Mouse (Mus musculus) forebrain, embryonic 11.5 days (tissue): ENCODE data around the gene Col25a1. TPM values are rescaled to one million over a fixed set of nuclear protein-coding genes. Genes with fewer than 3 reads are reported as not detected.

ENCODE experiments used
- ATAC-seq: fragments of 200-750 bp; cut with Nextera tagmentation; replicated peaks from 2 replicates; pipeline ENCODE4 v1.8.0; 2017; ENCODE audit warnings: moderate TSS enrichment; ENCODE audit not compliant: low FRiP score
- DNase-seq: peaks from one replicate; pipeline ENCODE4 v3.0.0-alpha.2; 2017; ENCODE audit warnings: low spot score
- H3K27ac ChIP-seq: fragments of 300-500 bp; sonication (generic); 2 replicates; pipeline ENCODE4 v1.5.1; 2014; ENCODE audit warnings: low read depth, low read length
- H3K27me3 ChIP-seq: fragments of 300-500 bp; sonication (generic); 2 replicates; pipeline ENCODE4 v1.6.1; 2014; ENCODE audit warnings: mild to moderate bottlenecking, low read length, mixed read lengths; ENCODE audit not compliant: control insufficient read depth, insufficient read depth
- H3K36me3 ChIP-seq: fragments of 300-500 bp; sonication (generic); 2 replicates; pipeline ENCODE4 v1.6.1; 2014; ENCODE audit warnings: mild to moderate bottlenecking, low read length, moderate library complexity, mixed read lengths; ENCODE audit not compliant: control insufficient read depth, insufficient read depth
- H3K4me1 ChIP-seq: fragments of 300-500 bp; sonication (generic); replicated peaks from 2 replicates; pipeline ENCODE4 v1.6.1; 2014; ENCODE audit warnings: low read length, mixed read lengths; ENCODE audit not compliant: control insufficient read depth, insufficient read depth
- H3K4me2 ChIP-seq: fragments of 300-500 bp; sonication (generic); 2 replicates; pipeline ENCODE4 v1.6.1; 2014; ENCODE audit warnings: low read depth, mild to moderate bottlenecking, low read length, moderate library complexity, mixed read lengths; ENCODE audit not compliant: severe bottlenecking
- H3K4me3 ChIP-seq: fragments of 300-500 bp; sonication (generic); 2 replicates; pipeline ENCODE4 v1.5.1; 2014; ENCODE audit warnings: low read depth, low read length
- H3K9ac ChIP-seq: fragments of 300-500 bp; sonication (generic); 2 replicates; pipeline ENCODE4 v1.6.1; 2014; ENCODE audit warnings: low read length
- H3K9me3 ChIP-seq: fragments of 300-500 bp; sonication (generic); 2 replicates; pipeline ENCODE4 v1.6.1; 2016; ENCODE audit warnings: low read length, mixed read lengths; ENCODE audit not compliant: control insufficient read depth
- WGBS: fragments of 180-500 bp; shearing (Covaris S2); extraction: QIAGEN DNeasy Blood & Tissue Kit; methylation state at CpG from one replicate; pipeline ENCODE4 v1.1.7; 2014; 5-methylcytosine and 5-hydroxymethylcytosine counted together
- polyA plus RNA-seq: library from polyadenylated mRNA; unstranded; fragments of >200 nt; fragmentation: Nextera tagmentation; extraction: Ambion mirVana; gene quantifications from 2 replicates; pipeline ENCODE4 v1.2.1, GENCODE M21; 2014

Col25a1 gene
- polyA plus RNA-seq, 1 experiment from 2014 or later = 2.4 TPM

GRCm38 (mm10) chr3:130428796-130429195, 297.5 kb downstream of the Col25a1 start:
- WGBS = 95% methylated on average over 4 of the region's 4 CpGs
- Histone ChIP-seq H3K27me3 (no peaks in the 10 kb centered on the region), H3K4me3 (no peak overlapping the region), H3K4me1 (no peaks in the 10 kb centered on the region), H3K27ac (no peak overlapping the region), H3K4me2 (no peak overlapping the region), H3K36me3 (no peaks in the 10 kb centered on the region), H3K9me3 (no peaks in the 10 kb centered on the region), H3K9ac (no peak overlapping the region)
- DNase-seq (no peak), ATAC-seq (no peak)

GRCm38 (mm10) chr3:130430052-130430451, 298.8 kb downstream of the Col25a1 start:
- Histone ChIP-seq H3K9ac (no peak overlapping the region), H3K27ac (no peak overlapping the region), H3K4me3 (no peak overlapping the region), H3K27me3 (no peaks in the 10 kb centered on the region), H3K4me1 (no peaks in the 10 kb centered on the region), H3K36me3 (no peaks in the 10 kb centered on the region), H3K9me3 (no peaks in the 10 kb centered on the region), H3K4me2 (no peak overlapping the region)
- DNase-seq (no peak), ATAC-seq (no peak)
- WGBS = 89% methylated on average over 5 of the region's 5 CpGs

GRCm38 (mm10) chr3:130432818-130433217, 301.5 kb downstream of the Col25a1 start:
- Histone ChIP-seq H3K4me1 (no peaks in the 10 kb centered on the region), H3K4me2 (no peak overlapping the region), H3K36me3 (no peaks in the 10 kb centered on the region), H3K9ac (no peak overlapping the region), H3K9me3 (no peaks in the 10 kb centered on the region), H3K27ac (no peak overlapping the region), H3K4me3 (no peak overlapping the region), H3K27me3 (no peaks in the 10 kb centered on the region)
- 92% methylated on average over 5 of the region's 5 CpGs for WGBS
- DNase-seq (no peak), ATAC-seq (no peak)

- Histone ChIP-seq H3K4me1 (no peaks in the 10 kb centered on the region), H3K9me3 (no peaks in the 10 kb centered on the region), H3K4me3 (no peak overlapping the region), H3K36me3 (no peaks in the 10 kb centered on the region), H3K9ac (no peak overlapping the region), H3K4me2 (no peak overlapping the region), H3K27me3 (no peaks in the 10 kb centered on the region), H3K27ac (no peak overlapping the region)
- no peak for ATAC-seq
- DNase-seq = no peak
Measured at GRCm38 (mm10) chr3:130436956-130437355, 305.7 kb downstream of the Col25a1 start.

GRCm38 (mm10) chr3:130439767-130440166, 308.5 kb downstream of the Col25a1 start:
- no peak overlapping the region for H3K4me3 ChIP-seq
- no peaks in the 10 kb centered on the region for H3K4me1 ChIP-seq
- no peak overlapping the region for H3K4me2 ChIP-seq
- H3K9me3 ChIP-seq = no peaks in the 10 kb centered on the region
- ATAC-seq (no peak), DNase-seq (no peak)
- no peaks in the 10 kb centered on the region for H3K36me3 ChIP-seq
- H3K27me3 ChIP-seq = no peaks in the 10 kb centered on the region
- no peak overlapping the region for H3K27ac ChIP-seq
- WGBS = 88% methylated on average over 6 of the region's 6 CpGs
- H3K9ac ChIP-seq = no peak overlapping the region

- WGBS = 80% methylated on average over 12 of the region's 12 CpGs
Measured at GRCm38 (mm10) chr3:130440689-130441088, 309.4 kb downstream of the Col25a1 start.

GRCm38 (mm10) chr3:130443842-130444627, 312.7 kb downstream of the Col25a1 start:
- no peak overlapping the region for H3K27ac ChIP-seq
- no peaks in the 10 kb centered on the region for H3K9me3 ChIP-seq
- no peak overlapping the region for H3K4me3 ChIP-seq
- H3K36me3 ChIP-seq = no peaks in the 10 kb centered on the region
- 68% methylated on average over 13 of the region's 13 CpGs for WGBS
- DNase-seq (no peak), ATAC-seq (no peak)
- H3K9ac ChIP-seq = no peak overlapping the region
- H3K27me3 ChIP-seq = no peaks in the 10 kb centered on the region
- H3K4me2 ChIP-seq = no peak overlapping the region
- no peaks in the 10 kb centered on the region for H3K4me1 ChIP-seq

More at GRCm38 (mm10) chr3:130440689-130441088, 309.4 kb downstream of the Col25a1 start:
- H3K9me3 ChIP-seq = no peaks in the 10 kb centered on the region
- no peaks in the 10 kb centered on the region for H3K36me3 ChIP-seq
- no peak overlapping the region for H3K9ac ChIP-seq
- ATAC-seq (no peak), DNase-seq (no peak)
- H3K4me2 ChIP-seq = no peak overlapping the region
- H3K27me3 ChIP-seq = no peaks in the 10 kb centered on the region
- H3K4me3 ChIP-seq = no peak overlapping the region
- H3K27ac ChIP-seq = no peak overlapping the region
- no peaks in the 10 kb centered on the region for H3K4me1 ChIP-seq

GRCm38 (mm10) chr3:130449864-130450263, 318.6 kb downstream of the Col25a1 start:
- Histone ChIP-seq H3K36me3 (no peaks in the 10 kb centered on the region), H3K4me3 (no peak overlapping the region), H3K4me2 (no peak overlapping the region), H3K9me3 (no peaks in the 10 kb centered on the region), H3K9ac (no peak overlapping the region), H3K4me1 (no peaks in the 10 kb centered on the region), H3K27ac (no peak overlapping the region), H3K27me3 (no peaks in the 10 kb centered on the region)
- DNase-seq = no peak
- ATAC-seq = no peak
- WGBS = 80% methylated on average over 7 of the region's 7 CpGs

- H3K4me3 ChIP-seq = no peak overlapping the region
- no peak for ATAC-seq
Measured at GRCm38 (mm10) chr3:130465371-130465770, 334.1 kb downstream of the Col25a1 start.

More at GRCm38 (mm10) chr3:130465371-130465770, 334.1 kb downstream of the Col25a1 start:
- Histone ChIP-seq H3K4me2 (no peak overlapping the region), H3K36me3 (no peaks in the 10 kb centered on the region), H3K27me3 (no peaks in the 10 kb centered on the region), H3K9ac (no peak overlapping the region), H3K27ac (no peak overlapping the region), H3K4me1 (no peaks in the 10 kb centered on the region), H3K9me3 (peaks cover 5% of the 10 kb centered on the region; the same call in 1 of the 2 replicates)
- no peak for DNase-seq
- WGBS = 87% methylated on average over 5 of the region's 5 CpGs
